Mouse (Mus musculus): ENCODE data around the gene C5ar1. TPM values are rescaled to one million over a fixed set of nuclear protein-coding genes. Genes with fewer than 3 reads are reported as not detected.
A peak's percentile ranks its signal among the peaks of the same experiment; 100 is the strongest.

C5ar1 gene
- polyA plus RNA-seq, 1 experiment from 2014 or later: 3.1 TPM

- Histone ChIP-seq H3K4me3 (replicated peaks; ENCODE audit: low read depth, low read length) (no peak overlapping the region), H3K9me3 (replicated peaks; ENCODE audit: low read length) (no peaks in the 10 kb centered on the region), H3K27ac (no peak overlapping the region), H3K9ac (ENCODE audit: low read depth, low read length) (no peak overlapping the region), H3K36me3 (ENCODE audit: insufficient read depth, low read length) (no peaks in the 10 kb centered on the region), H3K4me1 (replicated peaks; ENCODE audit: insufficient read depth, low read length) (no peaks in the 10 kb centered on the region), H3K27me3 (ENCODE audit: insufficient read depth, low read length) (no peaks in the 10 kb centered on the region), H3K4me2 (ENCODE audit: low read length) (no peak overlapping the region)
- TF ChIP-seq CTCF (IDR thresholded peaks at IDR 0.05; ENCODE audit: low read depth): no peak
- no peak for DNase-seq (ENCODE audit: low spot score)
- WGBS: 47% methylated on average over 4 of the region's 4 CpGs
- ATAC-seq (replicated peaks; ENCODE audit: low FRiP score, low read depth): no peak
These were observed 5.1 kb downstream of the C5ar1 start for GRCm38 (mm10) chr7:16254195-16254594.

- ATAC-seq (replicated peaks; ENCODE audit: low FRiP score, low read depth) (no peak), DNase-seq (ENCODE audit: low spot score) (no peak)
- Histone ChIP-seq H3K27me3 (ENCODE audit: insufficient read depth, low read length) (no peaks in the 10 kb centered on the region), H3K4me1 (replicated peaks; ENCODE audit: insufficient read depth, low read length) (no peaks in the 10 kb centered on the region), H3K27ac (no peak overlapping the region), H3K36me3 (ENCODE audit: insufficient read depth, low read length) (no peaks in the 10 kb centered on the region), H3K4me3 (replicated peaks; ENCODE audit: low read depth, low read length) (no peak overlapping the region), H3K9me3 (replicated peaks; ENCODE audit: low read length) (no peaks in the 10 kb centered on the region), H3K9ac (ENCODE audit: low read depth, low read length) (no peak overlapping the region), H3K4me2 (ENCODE audit: low read length) (no peak overlapping the region)
- 77% methylated on average over 5 of the region's 5 CpGs for WGBS
- TF ChIP-seq CTCF (IDR thresholded peaks at IDR 0.05; ENCODE audit: low read depth): no peak
These were observed 8.7 kb downstream of the C5ar1 start for GRCm38 (mm10) chr7:16250687-16251086.

- no peaks in the 10 kb centered on the region for H3K27me3 ChIP-seq (ENCODE audit: insufficient read depth, low read length)
- no peak overlapping the region for H3K9ac ChIP-seq (ENCODE audit: low read depth, low read length)
- H3K27ac ChIP-seq: no peak overlapping the region
- DNase-seq (ENCODE audit: low spot score) (no peak), ATAC-seq (replicated peaks; ENCODE audit: low FRiP score, low read depth) (no peak)
- H3K4me3 ChIP-seq (replicated peaks; ENCODE audit: low read depth, low read length): no peak overlapping the region
- no peak for TF ChIP-seq CTCF (IDR thresholded peaks at IDR 0.05; ENCODE audit: low read depth)
- no peak overlapping the region for H3K4me2 ChIP-seq (ENCODE audit: low read length)
- H3K9me3 ChIP-seq (replicated peaks; ENCODE audit: low read length): no peaks in the 10 kb centered on the region
- WGBS: 35% methylated on average over 2 of the region's 4 CpGs
- H3K4me1 ChIP-seq (replicated peaks; ENCODE audit: insufficient read depth, low read length): no peaks in the 10 kb centered on the region
- no peaks in the 10 kb centered on the region for H3K36me3 ChIP-seq (ENCODE audit: insufficient read depth, low read length)
These were observed 13.4 kb downstream of the C5ar1 start for GRCm38 (mm10) chr7:16245958-16246357.

- peak; percentile 37 for DNase-seq (ENCODE audit: low spot score)
- Histone ChIP-seq H3K4me3 (replicated peaks; ENCODE audit: low read depth, low read length) (no peak within 1 kb of the TSS), H3K4me1 (replicated peaks; ENCODE audit: insufficient read depth, low read length) (no peaks in the 10 kb centered on the region), H3K9me3 (replicated peaks; ENCODE audit: low read length) (no peaks in the 10 kb centered on the region), H3K9ac (ENCODE audit: low read depth, low read length) (no peak within 1 kb of the TSS), H3K36me3 (ENCODE audit: insufficient read depth, low read length) (no peaks in the 10 kb centered on the region), H3K4me2 (ENCODE audit: low read length) (no peak within 1 kb of the TSS), H3K27ac (no peak within 1 kb of the TSS), H3K27me3 (ENCODE audit: insufficient read depth, low read length) (no peaks in the 10 kb centered on the region)
- TF ChIP-seq CTCF (IDR thresholded peaks at IDR 0.05; ENCODE audit: low read depth): no peak
- WGBS: 31% methylated on average over 5 of the region's 5 CpGs
- no peak for ATAC-seq (replicated peaks; ENCODE audit: low FRiP score, low read depth)
These were observed 15.3 kb downstream of the C5ar1 start, which contains the start of gene C5ar2 for GRCm38 (mm10) chr7:16244067-16244466. C5ar2 (minus strand) TSS chr7:16244154.

GRCm38 (mm10) chr7:16242198-16242597 is 17.1 kb downstream of the C5ar1 start:
- Histone ChIP-seq H3K4me3 (replicated peaks; ENCODE audit: low read depth, low read length) (no peak overlapping the region), H3K27ac (no peak overlapping the region), H3K9me3 (replicated peaks; ENCODE audit: low read length) (no peaks in the 10 kb centered on the region), H3K36me3 (ENCODE audit: insufficient read depth, low read length) (no peaks in the 10 kb centered on the region), H3K27me3 (ENCODE audit: insufficient read depth, low read length) (no peaks in the 10 kb centered on the region), H3K4me1 (replicated peaks; ENCODE audit: insufficient read depth, low read length) (no peaks in the 10 kb centered on the region), H3K4me2 (ENCODE audit: low read length) (no peak overlapping the region), H3K9ac (ENCODE audit: low read depth, low read length) (no peak overlapping the region)
- no peak for ATAC-seq (replicated peaks; ENCODE audit: low FRiP score, low read depth)
- DNase-seq (ENCODE audit: low spot score): no peak
- no peak for TF ChIP-seq CTCF (IDR thresholded peaks at IDR 0.05; ENCODE audit: low read depth)
- WGBS: 82% methylated on average over 6 of the region's 6 CpGs

GRCm38 (mm10) chr7:16241787-16242186 is 17.6 kb downstream of the C5ar1 start:
- DNase-seq (ENCODE audit: low spot score) (no peak), ATAC-seq (replicated peaks; ENCODE audit: low FRiP score, low read depth) (no peak)
- Histone ChIP-seq H3K36me3 (ENCODE audit: insufficient read depth, low read length) (no peaks in the 10 kb centered on the region), H3K9ac (ENCODE audit: low read depth, low read length) (no peak overlapping the region), H3K4me3 (replicated peaks; ENCODE audit: low read depth, low read length) (no peak overlapping the region), H3K4me2 (ENCODE audit: low read length) (no peak overlapping the region), H3K9me3 (replicated peaks; ENCODE audit: low read length) (no peaks in the 10 kb centered on the region), H3K27ac (no peak overlapping the region), H3K27me3 (ENCODE audit: insufficient read depth, low read length) (no peaks in the 10 kb centered on the region), H3K4me1 (replicated peaks; ENCODE audit: insufficient read depth, low read length) (no peaks in the 10 kb centered on the region)
- no peak; the same call in 1 of the 2 replicates for TF ChIP-seq CTCF (IDR thresholded peaks at IDR 0.05; ENCODE audit: low read depth)
- WGBS: 45% methylated on average over 11 of the region's 11 CpGs

- 90% methylated on average over 1 of the region's 1 CpGs for WGBS
These were observed 18.4 kb downstream of the C5ar1 start for GRCm38 (mm10) chr7:16240978-16241303.

More at GRCm38 (mm10) chr7:16240978-16241303, 18.4 kb downstream of the C5ar1 start:
- H3K27me3 ChIP-seq (ENCODE audit: insufficient read depth, low read length): no peaks in the 10 kb centered on the region
- DNase-seq (ENCODE audit: low spot score): no peak
- no peak overlapping the region for H3K9ac ChIP-seq (ENCODE audit: low read depth, low read length)
- H3K36me3 ChIP-seq (ENCODE audit: insufficient read depth, low read length): no peaks in the 10 kb centered on the region
- ATAC-seq (replicated peaks; ENCODE audit: low FRiP score, low read depth): no peak
- H3K4me2 ChIP-seq (ENCODE audit: low read length): no peak overlapping the region
- no peak overlapping the region for H3K4me3 ChIP-seq (replicated peaks; ENCODE audit: low read depth, low read length)
- TF ChIP-seq CTCF (IDR thresholded peaks at IDR 0.05; ENCODE audit: low read depth): no peak
- no peak overlapping the region for H3K27ac ChIP-seq
- H3K4me1 ChIP-seq (replicated peaks; ENCODE audit: insufficient read depth, low read length): no peaks in the 10 kb centered on the region
- no peaks in the 10 kb centered on the region for H3K9me3 ChIP-seq (replicated peaks; ENCODE audit: low read length)
